Mouse (Mus musculus): ENCODE measurements around the gene Zbp1. TPM values are rescaled to one million over a fixed set of nuclear protein-coding genes. Genes with fewer than 3 reads are reported as not detected.
A peak's percentile ranks its signal among the peaks of the same experiment; 100 is the strongest.

Zbp1 gene
- polyA plus RNA-seq (2016; fragmentation: Nextera tagmentation; extraction: Ambion mirVana), result not detected in 2 replicates

DNA sequence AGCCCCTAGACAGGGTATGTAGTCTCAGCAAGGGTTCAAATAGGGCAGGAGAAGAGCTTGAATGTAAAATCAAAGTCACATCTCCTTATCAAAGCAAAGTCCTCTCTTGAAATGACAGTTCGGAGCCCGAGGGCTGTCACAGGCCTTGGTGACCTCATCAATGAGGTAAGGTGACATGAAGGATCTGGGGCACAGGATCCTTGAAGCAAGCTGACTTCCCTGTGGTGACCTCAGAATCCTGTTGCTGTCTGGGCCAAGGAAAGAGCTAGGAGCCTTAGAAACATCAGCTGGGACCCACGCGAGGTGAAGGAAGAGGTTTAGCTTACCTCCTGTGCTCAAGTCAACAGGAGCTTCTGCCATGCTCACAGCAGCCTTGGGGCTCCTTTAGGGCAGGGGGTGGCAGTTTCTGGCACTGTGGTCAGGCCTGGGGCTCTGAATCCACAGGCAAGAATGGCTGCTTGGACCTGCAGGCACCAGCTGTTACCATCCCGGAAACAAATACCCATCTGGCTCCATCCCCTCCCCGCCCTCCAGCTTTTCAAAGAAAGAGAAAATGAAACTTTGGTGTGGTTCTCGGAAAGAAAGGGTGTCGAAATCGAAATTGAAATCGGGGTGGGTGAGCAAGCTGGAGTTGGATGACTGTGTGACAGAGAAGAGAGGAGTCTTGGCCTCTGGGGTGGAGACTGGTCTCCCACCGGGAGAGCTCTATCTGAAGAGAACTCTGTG lies at the start of gene Zbp1:
Zbp1 (minus strand) TSS at position 508 of the 726 bp plus-strand sequence.
- peak; percentile 8 for DNase-seq (ENCODE audit: extremely low spot score, low spot score)
- Histone ChIP-seq H3K4me1 (no peaks in the 10 kb centered on the region), H3K36me3 (replicated peaks) (no peaks in the 10 kb centered on the region), H3K27ac (no peak within 1 kb of the TSS), H3K4me3 (no peak within 1 kb of the TSS), H3K27me3 (ENCODE audit: poor library complexity, severe bottlenecking) (no peaks in the 10 kb centered on the region), H3K9me3 (no peaks in the 10 kb centered on the region)
- WGBS, result 76% methylated on average over 11 of the region's 11 CpGs

DNA sequence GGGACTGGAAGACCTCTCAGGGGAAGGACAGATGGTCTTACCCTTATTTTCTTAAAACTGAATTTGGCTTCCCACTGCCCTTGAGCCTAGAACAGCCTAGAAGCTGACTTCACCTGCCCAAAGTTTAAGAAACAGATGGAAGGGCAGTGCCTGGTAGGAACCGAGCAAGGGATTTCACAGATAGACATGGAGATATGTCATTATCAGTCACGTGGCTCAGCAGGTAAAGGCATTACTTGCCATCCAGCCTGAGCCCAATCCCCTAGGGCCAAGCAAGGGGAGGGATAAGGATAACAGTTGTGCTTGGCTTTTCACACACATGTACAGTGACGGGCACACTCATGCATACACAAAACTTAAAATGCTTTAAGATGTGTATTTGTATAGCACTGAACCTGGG lies 48.8 kb upstream of the Zbp1 start:
- Histone ChIP-seq H3K9me3 (no peaks in the 10 kb centered on the region), H3K36me3 (replicated peaks) (no peaks in the 10 kb centered on the region), H3K27me3 (ENCODE audit: poor library complexity, severe bottlenecking) (peaks cover 50% of the 10 kb centered on the region), H3K4me3 (no peak overlapping the region), H3K4me1 (peaks cover 72% of the 10 kb centered on the region), H3K27ac (no peak overlapping the region)
- 87% methylated on average over 3 of the region's 3 CpGs for WGBS
- no peak for DNase-seq (ENCODE audit: extremely low spot score, low spot score)

- 84% methylated on average over 25 of the region's 25 CpGs for WGBS
- Histone ChIP-seq H3K4me1 (peaks cover 72% of the 10 kb centered on the region), H3K9me3 (no peaks in the 10 kb centered on the region), H3K36me3 (replicated peaks) (no peaks in the 10 kb centered on the region), H3K27ac (no peak overlapping the region), H3K27me3 (ENCODE audit: poor library complexity, severe bottlenecking) (peaks cover 39% of the 10 kb centered on the region; the same call in 1 of the 2 replicates), H3K4me3 (no peak overlapping the region)
- DNase-seq (ENCODE audit: extremely low spot score, low spot score), result no peak
Observed at GRCm38 (mm10) chr2:173266349-173267112, 47.8 kb upstream of the Zbp1 start.

- Histone ChIP-seq H3K27me3 (ENCODE audit: poor library complexity, severe bottlenecking) (peaks cover 33% of the 10 kb centered on the region; the same call in 1 of the 2 replicates), H3K36me3 (replicated peaks) (no peaks in the 10 kb centered on the region), H3K4me3 (no peak overlapping the region), H3K9me3 (no peaks in the 10 kb centered on the region), H3K27ac (0 out of 2 replicates have a peak overlapping the region, but pooled peaks have one; percentile 1), H3K4me1 (peaks cover 75% of the 10 kb centered on the region)
- DNase-seq (ENCODE audit: extremely low spot score, low spot score), result no peak
- WGBS, result 93% methylated on average over 22 of the region's 22 CpGs
Observed at GRCm38 (mm10) chr2:173265468-173266265, 46.9 kb upstream of the Zbp1 start.

DNA sequence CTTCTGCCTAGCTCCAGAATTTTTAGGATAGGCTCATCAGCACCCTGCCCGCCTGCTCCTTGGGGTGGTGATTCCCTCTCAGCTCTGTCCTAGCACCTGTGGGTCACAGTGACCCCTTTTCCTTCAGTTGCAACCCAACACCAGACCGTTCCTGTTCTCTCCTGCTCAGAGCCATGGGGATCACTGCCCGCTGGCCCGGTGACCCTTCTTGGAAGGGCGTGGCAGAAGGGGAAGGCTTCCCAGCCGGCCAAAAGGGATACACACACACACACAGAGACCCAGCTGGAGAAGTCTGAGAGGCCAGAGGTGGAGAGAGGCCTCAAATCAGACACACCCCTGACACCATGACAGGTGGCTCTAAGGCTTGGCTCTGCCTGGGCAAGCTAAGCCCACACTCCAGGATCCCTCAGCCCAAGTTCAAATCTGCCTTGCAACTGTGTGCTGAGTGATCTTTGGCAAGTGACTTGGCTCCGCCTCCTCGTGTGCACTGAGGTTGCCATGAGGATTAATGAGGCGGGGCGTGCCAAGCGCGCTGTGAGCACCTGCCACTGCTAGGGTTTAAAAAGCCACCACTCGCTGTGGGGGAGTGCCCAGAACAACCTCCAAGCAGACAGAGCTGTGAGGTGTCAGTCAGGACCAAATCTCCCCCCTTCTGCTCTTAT lies 45.9 kb upstream of the Zbp1 start:
- peaks cover 75% of the 10 kb centered on the region for H3K4me1 ChIP-seq
- H3K27ac ChIP-seq, result peak overlapping the region; percentile 48; the same call in 1 of the 2 replicates
- no peak overlapping the region for H3K4me3 ChIP-seq
- WGBS, result 25% methylated on average over 13 of the region's 13 CpGs
- H3K9me3 ChIP-seq, result no peaks in the 10 kb centered on the region
- peak; percentile 49 for DNase-seq (ENCODE audit: extremely low spot score, low spot score)
- peaks cover 22% of the 10 kb centered on the region; the same call in 1 of the 2 replicates for H3K27me3 ChIP-seq (ENCODE audit: poor library complexity, severe bottlenecking)
- H3K36me3 ChIP-seq (replicated peaks), result no peaks in the 10 kb centered on the region

- Histone ChIP-seq H3K9me3 (no peaks in the 10 kb centered on the region), H3K27ac (peak overlapping the region; percentile 48), H3K4me1 (peaks cover 81% of the 10 kb centered on the region), H3K36me3 (replicated peaks) (no peaks in the 10 kb centered on the region), H3K4me3 (no peak overlapping the region), H3K27me3 (ENCODE audit: poor library complexity, severe bottlenecking) (peaks cover 16% of the 10 kb centered on the region; the same call in 1 of the 2 replicates)
- WGBS, result 69% methylated on average over 11 of the region's 11 CpGs
- DNase-seq (ENCODE audit: extremely low spot score, low spot score), result no peak
Observed at GRCm38 (mm10) chr2:173263636-173264330, 45.1 kb upstream of the Zbp1 start.

DNA sequence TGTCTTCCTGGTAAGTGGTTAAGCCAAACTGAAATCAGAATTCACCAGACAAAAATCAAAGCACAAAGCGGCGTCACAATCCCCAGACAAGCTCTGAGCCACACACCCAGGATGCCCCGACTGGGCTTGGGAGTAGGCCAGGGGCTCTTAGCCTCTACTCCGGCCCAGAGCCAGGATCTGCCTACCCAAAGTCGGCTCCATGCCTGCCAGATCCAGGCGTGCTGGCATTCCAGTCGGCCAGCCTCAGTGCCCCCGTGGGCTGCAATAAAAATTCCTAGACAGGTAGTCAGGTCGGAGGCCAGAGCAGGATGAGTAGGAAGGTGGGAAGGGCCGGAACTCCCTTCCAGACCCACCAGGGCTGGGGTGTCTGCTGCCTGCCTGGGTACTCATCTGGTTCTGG lies 42.8 kb upstream of the Zbp1 start:
- Histone ChIP-seq H3K27ac (peak overlapping the region; percentile 11; the same call in 1 of the 2 replicates), H3K4me1 (peaks cover 93% of the 10 kb centered on the region)
- 89% methylated on average over 10 of the region's 10 CpGs for whole genome bisulfite sequencing

DNA sequence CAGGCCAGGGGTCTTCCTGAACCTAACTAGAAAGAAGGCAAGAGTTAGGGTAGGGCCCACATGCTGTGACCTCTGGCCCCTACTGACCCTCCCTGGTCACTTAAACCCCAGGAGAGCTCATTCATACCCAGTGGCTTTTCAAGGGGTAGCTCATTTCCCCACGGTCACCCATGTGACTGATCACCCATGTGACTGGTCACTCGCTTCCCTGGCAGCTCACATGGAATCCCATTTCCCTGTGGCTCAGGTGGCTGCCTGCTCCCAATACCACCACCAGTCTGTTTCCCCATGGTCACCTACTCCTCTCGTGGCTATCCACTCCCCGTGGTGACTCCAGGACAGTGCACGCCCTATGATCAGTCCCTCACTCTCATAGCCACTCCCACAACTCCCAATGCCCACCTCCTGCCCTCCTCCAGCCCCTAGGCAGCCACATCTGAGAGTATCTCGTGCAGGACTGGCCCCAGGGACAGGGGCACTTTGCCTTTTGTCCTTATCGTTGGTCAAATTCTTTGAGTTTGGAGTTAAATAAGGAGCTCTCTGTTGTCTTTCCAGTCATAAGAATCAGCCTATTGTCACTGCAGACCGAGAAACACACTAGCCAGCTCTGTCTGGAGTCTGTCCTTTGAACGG lies 39.9 kb upstream of the Zbp1 start:
- Histone ChIP-seq H3K4me3 (no peak overlapping the region), H3K27ac (peak overlapping the region; percentile 30; the same call in 1 of the 2 replicates), H3K36me3 (replicated peaks) (no peaks in the 10 kb centered on the region), H3K27me3 (ENCODE audit: poor library complexity, severe bottlenecking) (no peaks in the 10 kb centered on the region), H3K9me3 (no peaks in the 10 kb centered on the region), H3K4me1 (peaks cover 94% of the 10 kb centered on the region)
- no peak for DNase-seq (ENCODE audit: extremely low spot score, low spot score)
- WGBS, result 29% methylated on average over 9 of the region's 9 CpGs

More for the DNA sequence above, 42.8 kb upstream of the Zbp1 start:
- no peaks in the 10 kb centered on the region for H3K36me3 ChIP-seq (replicated peaks)
- no peaks in the 10 kb centered on the region for H3K9me3 ChIP-seq
- DNase-seq (ENCODE audit: extremely low spot score, low spot score), result no peak
- peaks cover 6% of the 10 kb centered on the region; the same call in 1 of the 2 replicates for H3K27me3 ChIP-seq (ENCODE audit: poor library complexity, severe bottlenecking)
- no peak overlapping the region for H3K4me3 ChIP-seq

DNA sequence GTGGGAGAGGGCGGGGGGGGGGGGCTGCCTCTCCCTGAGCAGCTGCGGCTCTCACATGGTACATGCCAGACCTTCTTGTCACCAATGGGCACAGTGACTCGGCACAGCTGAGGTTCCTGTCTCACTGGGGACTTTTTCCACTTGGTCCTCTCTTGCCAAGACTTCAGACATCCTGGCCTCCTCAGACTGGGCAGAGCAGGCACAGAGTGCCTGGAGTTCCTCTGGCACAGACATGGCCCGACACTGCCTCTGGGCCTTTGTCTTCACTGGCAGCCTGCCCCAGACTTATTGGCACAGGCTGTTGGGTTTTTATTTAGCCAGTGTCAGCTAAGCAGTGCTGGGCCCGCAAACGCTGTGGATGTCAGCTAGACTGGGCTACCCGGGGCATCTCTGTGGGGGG lies 38.9 kb upstream of the Zbp1 start:
- H3K4me1 ChIP-seq, result peaks cover 100% of the 10 kb centered on the region
- 59% methylated on average over 7 of the region's 7 CpGs for WGBS

DNA sequence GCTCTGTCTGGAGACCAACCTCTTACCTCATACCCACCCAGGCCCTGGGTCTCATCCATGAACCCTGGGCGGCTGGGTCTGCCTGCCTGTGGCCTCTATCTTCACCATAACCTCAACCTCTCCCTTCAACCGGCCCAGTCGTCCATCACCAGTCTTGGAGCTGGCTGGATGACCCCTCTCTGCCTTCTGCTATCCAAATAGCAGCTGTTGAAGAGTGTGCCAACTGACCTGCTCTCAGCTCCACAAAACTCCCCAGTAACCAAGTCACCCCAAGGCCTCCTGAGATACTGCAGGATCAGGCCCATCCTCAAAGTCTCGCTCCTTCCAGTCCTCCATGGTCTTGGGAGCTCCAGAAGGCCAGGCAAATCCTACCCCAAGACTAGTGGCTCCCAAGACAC lies 37.8 kb upstream of the Zbp1 start:
- peaks cover 100% of the 10 kb centered on the region for H3K4me1 ChIP-seq
- WGBS, result 89% methylated on average over 4 of the region's 4 CpGs
- no peak for DNase-seq (ENCODE audit: extremely low spot score, low spot score)

More for the DNA sequence above, 38.9 kb upstream of the Zbp1 start:
- Histone ChIP-seq H3K9me3 (no peaks in the 10 kb centered on the region), H3K27me3 (ENCODE audit: poor library complexity, severe bottlenecking) (peaks cover 5% of the 10 kb centered on the region; the same call in 1 of the 2 replicates), H3K27ac (peak overlapping the region; percentile 51; the same call in 1 of the 2 replicates), H3K4me3 (no peak overlapping the region), H3K36me3 (replicated peaks) (no peaks in the 10 kb centered on the region)
- DNase-seq (ENCODE audit: extremely low spot score, low spot score), result no peak

More for the DNA sequence above, 37.8 kb upstream of the Zbp1 start:
- peaks cover 9% of the 10 kb centered on the region; the same call in 1 of the 2 replicates for H3K27me3 ChIP-seq (ENCODE audit: poor library complexity, severe bottlenecking)
- H3K4me3 ChIP-seq, result no peak overlapping the region
- no peaks in the 10 kb centered on the region for H3K9me3 ChIP-seq
- no peaks in the 10 kb centered on the region for H3K36me3 ChIP-seq (replicated peaks)
- 0 out of 2 replicates have a peak overlapping the region, but pooled peaks have one; percentile 35 for H3K27ac ChIP-seq
